Mouse (Mus musculus) megakaryocyte, embryonic 14.5 days (primary cell): Measurements from ENCODE around the gene Dusp1. TPM values are rescaled to one million over a fixed set of nuclear protein-coding genes. Genes with fewer than 3 reads are reported as not detected.
A peak's percentile ranks its signal among the peaks of the same experiment; 100 is the strongest.

Experiments
- H3K27me3 ChIP-seq: replicated peaks from 2 replicates; pipeline ENCODE3; 2012; ENCODE audit warnings: inconsistent platforms
- H3K36me3 ChIP-seq: replicated peaks from 2 replicates; pipeline ENCODE3; 2012; ENCODE audit warnings: low read length, inconsistent platforms, mixed read lengths
- H3K4me1 ChIP-seq: 2 replicates; pipeline ENCODE4 v1.6.1; 2012; ENCODE audit warnings: inconsistent platforms
- H3K4me3 ChIP-seq: replicated peaks from 2 replicates; pipeline ENCODE3; 2012; ENCODE audit warnings: moderate library complexity, mild to moderate bottlenecking, inconsistent platforms
- H3K9me3 ChIP-seq: 2 replicates; pipeline ENCODE4 v1.6.1; 2012; ENCODE audit warnings: inconsistent platforms
- FLI1 ChIP-seq: IDR thresholded peaks from 2 replicates; pipeline ENCODE4 v1.6.1; 2012; ENCODE audit warnings: low read length, inconsistent platforms, mixed read lengths
- GATA1 ChIP-seq: IDR thresholded peaks from 3 replicates; pipeline ENCODE4 v1.6.1; 2012; ENCODE audit warnings: mixed read lengths, low read length, inconsistent platforms, borderline replicate concordance
- polyA plus RNA-seq: library from polyadenylated mRNA; stranded (reverse); fragments of >175 nt; gene quantifications from 2 replicates; pipeline ENCODE4 v1.2.3, GENCODE M21; 2012; ENCODE audit warnings: low replicate concordance; ENCODE audit not compliant: insufficient read depth

The Dusp1 gene
- polyA plus RNA-seq, 1 experiment, result 65.1 TPM

DNA sequence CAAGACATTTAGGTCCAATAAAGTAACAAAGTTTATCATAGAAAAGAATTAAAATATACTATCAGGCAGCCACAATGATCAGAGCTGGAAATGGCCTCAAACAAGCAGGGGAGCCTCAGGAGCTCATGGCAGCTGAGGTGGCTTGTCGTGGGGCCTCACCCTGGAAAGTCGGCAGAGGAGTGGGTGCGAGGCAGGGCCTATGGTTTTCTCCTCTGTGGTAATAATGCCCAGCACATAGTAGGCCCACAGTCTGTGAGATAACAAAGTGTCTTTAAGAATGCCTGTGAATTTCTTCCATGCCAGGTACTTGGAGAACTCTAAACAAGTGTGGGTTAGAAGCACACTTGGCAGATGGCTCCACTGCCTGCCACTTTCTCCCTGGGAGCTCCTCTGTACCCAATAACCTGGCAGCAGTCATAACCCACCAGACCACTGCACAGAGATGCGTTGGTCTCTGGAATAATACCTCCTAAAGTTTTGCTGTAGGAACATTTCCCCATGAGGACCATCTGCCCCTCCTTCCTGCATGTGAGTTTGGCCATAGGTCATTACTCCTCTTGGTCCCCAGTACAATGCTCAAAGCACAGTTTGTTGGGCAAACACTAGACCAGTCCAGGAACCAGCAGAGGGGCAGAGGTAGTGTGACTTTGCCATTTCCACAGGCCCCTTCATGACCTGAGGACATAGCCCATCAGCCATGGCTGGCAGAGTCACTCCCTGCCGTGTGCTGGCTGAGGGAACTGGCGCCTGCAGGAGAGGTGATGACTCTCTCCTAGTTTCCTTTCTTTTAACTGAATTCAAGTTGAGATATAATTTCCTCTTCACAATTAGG, 48.3 kb downstream of the Dusp1 start:
- no peak for TF ChIP-seq GATA1
- Histone ChIP-seq H3K27me3 (peaks cover 3% of the 10 kb centered on the region), H3K36me3 (no peaks in the 10 kb centered on the region), H3K4me1 (peaks cover 70% of the 10 kb centered on the region), H3K4me3 (no peak overlapping the region), H3K9me3 (no peaks in the 10 kb centered on the region)

DNA sequence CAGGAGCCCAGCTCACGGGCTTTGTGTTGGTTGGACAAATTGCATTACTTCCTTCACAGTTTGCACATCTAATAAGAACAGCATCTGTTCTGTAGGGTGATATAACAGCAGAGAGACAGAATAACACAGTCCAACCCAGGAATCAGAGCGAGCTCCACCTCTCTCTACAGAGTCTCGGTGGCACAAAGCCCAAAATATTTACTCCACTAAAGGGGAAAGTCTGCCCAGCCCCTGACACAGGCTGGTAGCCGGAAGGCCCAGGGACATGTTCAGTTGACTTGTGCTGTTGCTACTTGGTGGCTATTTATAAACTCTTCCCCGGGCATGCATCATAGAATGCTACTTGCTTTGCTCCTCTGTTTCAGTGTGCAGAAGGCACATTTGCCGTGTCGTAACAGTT, 49.0 kb downstream of the Dusp1 start:
- Histone ChIP-seq H3K4me1 (peaks cover 74% of the 10 kb centered on the region), H3K36me3 (no peaks in the 10 kb centered on the region), H3K27me3 (peaks cover 3% of the 10 kb centered on the region), H3K4me3 (no peak overlapping the region), H3K9me3 (no peaks in the 10 kb centered on the region)
- no peak for TF ChIP-seq FLI1
- no peak for TF ChIP-seq GATA1

DNA sequence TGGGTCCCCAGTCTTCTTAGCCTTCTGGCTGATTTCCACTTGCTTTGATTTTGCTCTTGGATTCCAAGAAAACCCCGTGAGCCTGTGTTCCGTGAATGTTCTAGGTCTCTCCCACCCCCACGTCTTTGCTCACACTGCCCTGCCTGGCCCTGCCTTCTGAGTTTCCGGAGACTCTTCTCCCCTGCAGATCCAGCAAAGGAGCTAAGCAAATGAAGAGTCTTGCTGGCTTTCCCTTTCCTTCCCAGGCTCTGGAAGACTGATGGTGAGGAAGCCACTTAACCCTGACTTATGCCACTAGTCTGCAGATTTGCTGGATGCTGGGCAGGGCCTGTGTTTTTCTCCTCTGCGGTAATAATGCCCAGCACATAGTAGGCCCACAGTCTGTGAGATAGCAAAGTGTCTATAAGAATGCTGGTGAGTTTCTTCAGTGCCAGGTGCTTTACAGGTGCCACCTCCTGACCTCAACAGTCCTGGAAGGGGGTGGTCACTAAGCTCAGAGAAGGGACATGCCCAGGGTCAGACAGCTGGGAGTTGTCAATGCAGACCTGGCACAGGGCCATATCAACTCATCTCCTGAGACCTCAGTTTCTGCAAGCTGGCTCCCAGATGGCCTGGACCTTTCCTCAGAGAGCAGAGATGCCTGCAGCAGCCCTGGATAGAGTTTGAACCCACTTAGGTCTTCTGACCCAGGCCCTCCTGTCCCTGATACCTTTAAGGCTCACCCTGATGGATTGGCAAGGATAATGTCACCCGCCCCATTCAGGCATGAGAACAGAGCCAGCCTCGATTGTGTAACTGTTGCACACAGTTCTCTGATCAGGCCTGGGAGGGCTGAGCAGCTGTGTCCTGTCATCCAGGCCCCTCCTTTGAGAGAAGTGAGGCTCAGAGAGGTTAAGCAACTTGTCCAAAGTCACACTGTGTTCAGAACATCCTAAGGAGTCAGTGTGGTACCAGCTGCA, 49.8 kb downstream of the Dusp1 start:
- H3K4me1 ChIP-seq, result peaks cover 79% of the 10 kb centered on the region
- H3K4me3 ChIP-seq, result peak overlapping the region; percentile 51
- H3K9me3 ChIP-seq, result no peaks in the 10 kb centered on the region
- peaks cover 2% of the 10 kb centered on the region for H3K27me3 ChIP-seq
- peaks cover under 1% of the 10 kb centered on the region for H3K36me3 ChIP-seq
- TF ChIP-seq FLI1 (no peak), GATA1 (no peak)

DNA sequence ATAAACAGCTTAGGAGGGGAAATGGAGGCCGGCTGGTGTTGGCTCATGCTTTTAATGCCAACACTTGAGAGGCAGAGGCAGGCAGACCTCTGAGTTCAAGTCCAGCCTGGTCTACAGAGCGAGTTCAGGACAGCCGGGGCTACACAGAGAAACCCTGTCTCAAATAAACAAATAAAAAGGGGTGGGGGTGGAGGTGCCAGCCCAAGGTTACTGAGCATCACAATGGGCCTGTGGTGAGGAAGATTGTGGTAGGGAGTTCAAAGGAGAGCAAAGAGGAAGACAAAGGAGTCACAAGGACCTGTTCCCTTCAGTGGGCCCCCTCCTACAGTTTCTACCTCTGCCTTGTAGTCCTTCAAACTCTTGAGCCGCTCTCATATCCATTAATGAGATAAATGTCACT, 50.7 kb downstream of the Dusp1 start:
- Histone ChIP-seq H3K36me3 (peaks cover 9% of the 10 kb centered on the region), H3K9me3 (no peaks in the 10 kb centered on the region), H3K4me1 (peaks cover 83% of the 10 kb centered on the region), H3K27me3 (peaks cover 2% of the 10 kb centered on the region), H3K4me3 (no peak overlapping the region)
- TF ChIP-seq FLI1, result no peak
- TF ChIP-seq GATA1, result no peak

DNA sequence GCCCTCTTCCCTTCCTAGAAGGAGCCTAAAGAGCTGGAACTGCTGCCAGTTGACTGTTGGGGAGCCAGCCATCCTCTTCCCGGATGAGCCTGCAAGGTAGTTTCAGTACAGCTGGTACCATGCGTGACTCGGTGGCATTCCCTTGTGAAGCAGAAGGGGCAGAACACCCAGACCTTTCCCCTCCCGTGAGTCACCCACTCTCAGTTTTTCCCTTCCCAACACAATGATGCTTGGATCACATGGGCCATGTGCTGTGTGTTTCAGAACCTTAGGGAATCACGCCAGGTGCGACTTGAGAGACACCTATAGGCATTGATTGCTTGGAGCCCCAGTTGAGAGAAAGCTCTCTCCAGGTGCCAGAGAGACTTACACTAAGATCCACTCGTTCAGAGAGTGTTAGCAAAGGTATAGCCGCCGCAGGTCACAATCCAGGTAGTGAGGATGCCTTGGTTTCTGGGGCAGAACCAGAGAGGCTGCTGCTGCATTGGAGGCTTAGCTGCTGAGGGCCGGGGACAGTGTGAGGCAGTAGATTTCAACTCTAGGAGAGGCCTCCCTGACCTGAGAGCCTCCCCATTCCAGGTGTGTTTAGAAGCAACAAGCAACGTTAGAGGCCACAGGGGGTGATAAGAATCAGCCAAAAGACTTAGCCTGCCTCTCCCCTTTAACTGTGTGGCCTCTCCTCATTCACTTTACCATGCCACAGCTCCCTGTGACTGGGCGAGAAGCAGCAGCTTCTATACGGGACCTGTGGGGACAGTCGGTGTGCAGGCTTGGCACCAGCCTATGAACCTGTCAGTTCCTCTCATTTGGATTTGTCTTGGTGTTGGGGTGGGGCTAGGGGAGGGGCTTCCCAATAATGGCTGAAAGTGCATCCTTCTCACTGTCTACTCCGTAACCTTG, 51.5 kb downstream of the Dusp1 start:
- no peak overlapping the region for H3K4me3 ChIP-seq
- H3K4me1 ChIP-seq, result peaks cover 87% of the 10 kb centered on the region
- TF ChIP-seq FLI1 (no peak), GATA1 (no peak)
- H3K9me3 ChIP-seq, result no peaks in the 10 kb centered on the region
- peaks cover 2% of the 10 kb centered on the region for H3K27me3 ChIP-seq
- H3K36me3 ChIP-seq, result peaks cover 16% of the 10 kb centered on the region

DNA sequence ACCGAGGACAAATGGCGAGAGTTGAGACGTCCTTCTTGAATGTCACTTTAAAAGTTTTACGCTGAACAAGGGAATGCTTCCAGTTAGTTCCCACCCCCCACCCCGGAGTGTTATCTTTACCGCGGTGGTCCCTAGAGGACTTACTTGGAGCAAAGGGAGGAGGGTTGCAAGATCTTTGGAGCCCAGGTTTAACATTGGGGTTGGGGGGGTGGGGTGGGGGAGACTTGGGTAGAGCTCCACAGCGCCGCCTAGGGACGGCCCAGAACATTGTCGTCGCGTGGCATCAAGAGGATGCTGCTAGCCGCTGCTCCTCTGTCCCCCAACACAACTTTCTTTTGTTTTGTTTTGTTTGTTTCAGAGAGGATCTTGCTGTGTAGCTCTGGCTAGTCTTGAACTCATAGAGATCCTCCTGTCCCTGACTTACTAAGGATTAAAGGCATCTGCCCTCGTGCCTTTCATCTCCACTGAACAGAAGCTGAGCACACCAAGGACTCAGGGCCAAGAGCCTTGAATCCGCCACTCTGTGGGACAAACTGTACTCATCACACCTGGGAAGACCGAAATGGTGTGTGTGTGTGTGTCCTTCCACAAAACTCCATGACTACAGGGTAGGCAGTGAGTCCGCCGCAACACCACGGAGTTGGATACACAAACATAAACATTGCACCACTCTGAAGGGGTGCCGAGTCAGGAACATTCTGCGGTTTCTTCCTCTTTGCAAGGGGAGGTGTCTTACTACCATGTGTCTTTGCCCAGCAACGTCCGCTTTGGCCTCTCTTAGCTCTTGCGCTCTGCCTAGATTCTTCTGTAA, 52.8 kb downstream of the Dusp1 start:
- Histone ChIP-seq H3K4me3 (peak overlapping the region; percentile 97), H3K4me1 (peaks cover 80% of the 10 kb centered on the region)
- TF ChIP-seq FLI1, result no peak
- TF ChIP-seq GATA1, result no peak

DNA sequence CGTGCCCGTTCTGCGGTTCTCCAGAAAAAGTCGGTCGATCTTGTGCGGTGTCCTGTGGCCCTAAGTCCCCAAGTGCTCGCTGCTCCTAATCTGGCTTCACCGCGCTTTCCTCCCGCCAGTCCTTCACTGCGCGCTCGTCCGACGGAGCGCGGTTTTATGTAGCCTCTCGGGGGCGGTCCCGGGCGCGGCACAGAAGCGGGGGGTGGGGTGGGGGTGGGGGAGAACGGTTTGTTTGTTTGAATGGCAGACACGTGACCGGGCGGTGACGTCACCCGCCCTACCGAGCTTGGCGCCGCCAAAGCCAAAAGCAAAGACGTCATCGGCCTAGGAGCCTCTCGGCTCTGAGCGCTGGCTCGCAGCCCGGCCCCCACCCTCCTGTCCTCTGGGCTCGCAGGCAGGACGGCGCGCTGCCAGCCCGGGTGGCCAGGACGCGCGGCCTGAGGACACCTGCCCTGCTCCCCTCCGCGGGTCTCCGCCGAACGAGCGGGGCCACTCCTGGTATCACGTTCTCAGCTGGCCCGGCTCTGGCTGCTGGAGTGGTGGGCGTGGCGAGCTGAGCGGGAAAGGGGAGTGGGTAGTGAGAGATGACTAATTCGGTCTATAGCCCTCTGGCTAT, 53.5 kb downstream of the Dusp1 start:
- no peak for TF ChIP-seq FLI1
- peaks cover 80% of the 10 kb centered on the region for H3K4me1 ChIP-seq
- no peaks in the 10 kb centered on the region for H3K9me3 ChIP-seq
- peak overlapping the region; percentile 97 for H3K4me3 ChIP-seq
- H3K27me3 ChIP-seq, result peaks cover 2% of the 10 kb centered on the region
- peaks cover 20% of the 10 kb centered on the region for H3K36me3 ChIP-seq

More for the DNA sequence above, 52.8 kb downstream of the Dusp1 start:
- Histone ChIP-seq H3K9me3 (no peaks in the 10 kb centered on the region), H3K36me3 (peaks cover 20% of the 10 kb centered on the region), H3K27me3 (peaks cover 2% of the 10 kb centered on the region)

DNA sequence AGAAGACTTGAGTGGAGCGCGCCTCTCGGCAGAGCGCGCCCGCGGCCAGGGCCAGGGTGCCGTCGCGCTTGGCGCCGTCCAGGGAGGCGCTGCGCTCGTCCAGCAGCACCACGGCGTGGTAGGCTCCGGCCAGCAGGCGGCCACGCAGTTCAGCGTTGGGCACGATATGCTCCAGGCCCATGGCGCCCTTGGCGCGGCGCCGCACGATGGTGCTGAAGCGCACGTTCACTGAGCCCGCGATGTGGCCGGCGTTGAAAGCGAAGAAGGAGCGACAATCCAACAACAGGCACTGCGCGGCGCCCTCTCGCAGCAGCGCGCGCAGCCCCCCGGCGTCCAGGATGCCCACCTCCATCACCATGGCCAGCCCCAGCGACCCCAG, 54.0 kb downstream of the Dusp1 start:
- H3K4me1 ChIP-seq, result peaks cover 80% of the 10 kb centered on the region

More for the DNA sequence above, 54.0 kb downstream of the Dusp1 start:
- Histone ChIP-seq H3K27me3 (peaks cover 2% of the 10 kb centered on the region), H3K4me3 (peak overlapping the region; percentile 97), H3K36me3 (peaks cover 20% of the 10 kb centered on the region), H3K9me3 (no peaks in the 10 kb centered on the region)
- no peak for TF ChIP-seq GATA1
- TF ChIP-seq FLI1, result no peak
